Mouse (Mus musculus) splenic B cell, adult 2 months (primary cell): ENCODE data around the gene Rnf220.

Experiments
- DNase-seq: peaks from one replicate; pipeline ENCODE4 v3.0.0-alpha.2; 2011; ENCODE audit warnings: low read depth, low spot score
- H3K27me3 ChIP-seq: 2 replicates; pipeline ENCODE4 v1.6.1; 2012; ENCODE audit warnings: mild to moderate bottlenecking, low read length, moderate library complexity, mixed read lengths; ENCODE audit not compliant: control insufficient read depth, poor library complexity, insufficient read depth, severe bottlenecking
- H3K36me3 ChIP-seq: 2 replicates; pipeline ENCODE4 v1.6.1; 2012; ENCODE audit warnings: mild to moderate bottlenecking, low read length, moderate library complexity, mixed read lengths; ENCODE audit not compliant: control insufficient read depth, poor library complexity, insufficient read depth, severe bottlenecking

Rnf220 gene

GRCm38 (mm10) chr4:117392391-117392790 is 104.5 kb downstream of the Rnf220 start:
- H3K36me3 ChIP-seq = no peaks in the 10 kb centered on the region
- no peak for DNase-seq
- no peaks in the 10 kb centered on the region for H3K27me3 ChIP-seq

GRCm38 (mm10) chr4:117391966-117392365 is 104.9 kb downstream of the Rnf220 start:
- DNase-seq = no peak
- Histone ChIP-seq H3K36me3 (no peaks in the 10 kb centered on the region), H3K27me3 (no peaks in the 10 kb centered on the region)

GRCm38 (mm10) chr4:117390850-117391795 is 105.7 kb downstream of the Rnf220 start:
- no peak for DNase-seq
- H3K27me3 ChIP-seq = no peaks in the 10 kb centered on the region
- H3K36me3 ChIP-seq = no peaks in the 10 kb centered on the region

GRCm38 (mm10) chr4:117389264-117390054 is 107.4 kb downstream of the Rnf220 start:
- Histone ChIP-seq H3K36me3 (no peaks in the 10 kb centered on the region), H3K27me3 (no peaks in the 10 kb centered on the region)
- no peak for DNase-seq

GRCm38 (mm10) chr4:117385247-117385646 is 111.6 kb downstream of the Rnf220 start:
- no peak for DNase-seq
- no peaks in the 10 kb centered on the region for H3K36me3 ChIP-seq

GRCm38 (mm10) chr4:117381846-117382245 is 115.0 kb downstream of the Rnf220 start:
- DNase-seq = no peak
- no peaks in the 10 kb centered on the region for H3K27me3 ChIP-seq
- H3K36me3 ChIP-seq = no peaks in the 10 kb centered on the region

More at GRCm38 (mm10) chr4:117385247-117385646, 111.6 kb downstream of the Rnf220 start:
- H3K27me3 ChIP-seq = no peaks in the 10 kb centered on the region

- H3K36me3 ChIP-seq = no peaks in the 10 kb centered on the region
- DNase-seq = no peak
Measured at GRCm38 (mm10) chr4:117380558-117380935, 116.3 kb downstream of the Rnf220 start.

GRCm38 (mm10) chr4:117379803-117380557 is 116.9 kb downstream of the Rnf220 start:
- DNase-seq = no peak
- no peaks in the 10 kb centered on the region for H3K27me3 ChIP-seq
- no peaks in the 10 kb centered on the region for H3K36me3 ChIP-seq

More at GRCm38 (mm10) chr4:117380558-117380935, 116.3 kb downstream of the Rnf220 start:
- no peaks in the 10 kb centered on the region for H3K27me3 ChIP-seq

GRCm38 (mm10) chr4:117374078-117374540 is 122.7 kb downstream of the Rnf220 start:
- DNase-seq = no peak
- Histone ChIP-seq H3K36me3 (no peaks in the 10 kb centered on the region), H3K27me3 (no peaks in the 10 kb centered on the region)

GRCm38 (mm10) chr4:117373324-117374077 is 123.4 kb downstream of the Rnf220 start:
- DNase-seq = no peak
- Histone ChIP-seq H3K36me3 (no peaks in the 10 kb centered on the region), H3K27me3 (no peaks in the 10 kb centered on the region)

- Histone ChIP-seq H3K27me3 (no peaks in the 10 kb centered on the region), H3K36me3 (no peaks in the 10 kb centered on the region)
- DNase-seq = no peak
Measured at GRCm38 (mm10) chr4:117371896-117372295, 125.0 kb downstream of the Rnf220 start.

GRCm38 (mm10) chr4:117370354-117370753 is 126.5 kb downstream of the Rnf220 start:
- Histone ChIP-seq H3K36me3 (no peaks in the 10 kb centered on the region), H3K27me3 (no peaks in the 10 kb centered on the region)
- no peak for DNase-seq

- Histone ChIP-seq H3K36me3 (no peaks in the 10 kb centered on the region), H3K27me3 (no peaks in the 10 kb centered on the region)
- DNase-seq = no peak
Measured at GRCm38 (mm10) chr4:117369571-117369970, 127.3 kb downstream of the Rnf220 start.

GRCm38 (mm10) chr4:117367365-117367764 is 129.5 kb downstream of the Rnf220 start:
- H3K27me3 ChIP-seq = no peaks in the 10 kb centered on the region
- no peak for DNase-seq
- no peaks in the 10 kb centered on the region for H3K36me3 ChIP-seq
